Mouse (Mus musculus) heart, postnatal 0 days (tissue): ENCODE data around the gene Myo15b.

Experiments used
- CTCF ChIP-seq: IDR thresholded peaks from 2 replicates; pipeline ENCODE4 v1.5.1; 2016; ENCODE audit warnings: antibody characterized with exemption, control low read depth, low read depth
- EP300 ChIP-seq: IDR thresholded peaks from 2 replicates; pipeline ENCODE4 v1.6.1; 2016; ENCODE audit warnings: antibody characterized with exemption, low read depth

GRCm38 (mm10) chr11:115886446-115886845 lies 28.2 kb downstream of the Myo15b start:
- TF ChIP-seq CTCF (no peak), EP300 (no peak)
